Mouse (Mus musculus): ENCODE measurements around the gene Slc37a4. TPM values are rescaled to one million over a fixed set of nuclear protein-coding genes. Genes with fewer than 3 reads are reported as not detected.
"Not testable (repeated sequence)": the region's sequence is repeated elsewhere in the genome, so short reads cannot be mapped to it uniquely, and the experiment has no call there.

Slc37a4 gene
- total RNA-seq, 2 experiments from 2014 or later = 39.8 to 41.0 TPM

- no peak for DNase-seq (ENCODE audit: low spot score in 2 of 2)
Observed at GRCm38 (mm10) chr9:44398087-44398486, 1.4 kb downstream of the Slc37a4 start.

- no peak for DNase-seq (ENCODE audit: low spot score in 2 of 2)
Observed at GRCm38 (mm10) chr9:44398551-44398950, 1.9 kb downstream of the Slc37a4 start.

GRCm38 (mm10) chr9:44399114-44399794 is 2.6 kb downstream of the Slc37a4 start:
- no peak for DNase-seq (ENCODE audit: low spot score in 2 of 2)

- no peak for DNase-seq (ENCODE audit: low spot score in 2 of 2)
Observed at GRCm38 (mm10) chr9:44399795-44400114, 3.1 kb downstream of the Slc37a4 start.

GRCm38 (mm10) chr9:44401081-44401480 is 4.4 kb downstream of the Slc37a4 start:
- no peak for DNase-seq (ENCODE audit: low spot score in 2 of 2)

GRCm38 (mm10) chr9:44405011-44405410 is 8.4 kb downstream of the Slc37a4 start:
- DNase-seq (ENCODE audit: low spot score in 2 of 2) = no peak

- peak; percentile 94 to 95 for DNase-seq (ENCODE audit: low spot score in 2 of 2)
Observed at GRCm38 (mm10) chr9:44406906-44407751, 10.5 kb downstream of the Slc37a4 start, which contains the start of the genes Rps25 and Trappc4. TSS of gene Rps25 (plus strand) at chr9:44407139. TSS of gene Trappc4 (minus strand) at chr9:44407600.

- DNase-seq (ENCODE audit: low spot score in 2 of 2) = no peak
Observed at GRCm38 (mm10) chr9:44407752-44408097, 11.1 kb downstream of the Slc37a4 start.

- DNase-seq (ENCODE audit: low spot score in 2 of 2) = not testable (repeated sequence)
Observed at GRCm38 (mm10) chr9:44408693-44409092, 12.0 kb downstream of the Slc37a4 start.

- no peak for DNase-seq (ENCODE audit: low spot score in 2 of 2)
Observed at GRCm38 (mm10) chr9:44410647-44411336, 14.1 kb downstream of the Slc37a4 start.

GRCm38 (mm10) chr9:44411601-44412130 is 15.0 kb downstream of the Slc37a4 start:
- DNase-seq (ENCODE audit: low spot score in 2 of 2) = no peak

GRCm38 (mm10) chr9:44412306-44412705 is 15.7 kb downstream of the Slc37a4 start:
- DNase-seq (ENCODE audit: low spot score in 2 of 2) = no peak

GRCm38 (mm10) chr9:44412781-44413180 is 16.1 kb downstream of the Slc37a4 start:
- no peak for DNase-seq (ENCODE audit: low spot score in 2 of 2)

GRCm38 (mm10) chr9:44417156-44417891 is 20.7 kb downstream of the Slc37a4 start:
- no peak for DNase-seq (ENCODE audit: low spot score in 2 of 2)

GRCm38 (mm10) chr9:44417892-44418363 is 21.3 kb downstream of the Slc37a4 start:
- DNase-seq (ENCODE audit: low spot score in 2 of 2) = peak; percentile 95 to 96

GRCm38 (mm10) chr9:44418519-44419385 is 22.1 kb downstream of the Slc37a4 start, which contains the start of gene Ccdc84:
TSS of gene Ccdc84 (minus strand) at chr9:44418569.
- DNase-seq (ENCODE audit: low spot score in 2 of 2) = no peak

GRCm38 (mm10) chr9:44419730-44420129 is 23.1 kb downstream of the Slc37a4 start:
- DNase-seq (ENCODE audit: low spot score in 2 of 2) = not testable (repeated sequence)

- no peak for DNase-seq (ENCODE audit: low spot score in 2 of 2)
Observed at GRCm38 (mm10) chr9:44420280-44420898, 23.7 kb downstream of the Slc37a4 start.

- no peak for DNase-seq (ENCODE audit: low spot score in 2 of 2)
Observed at GRCm38 (mm10) chr9:44423576-44423975, 26.9 kb downstream of the Slc37a4 start.
